Mouse (Mus musculus) neural tube, embryonic 11.5 days (tissue): ENCODE data around the gene Pcp4. TPM values are rescaled to one million over a fixed set of nuclear protein-coding genes. Genes with fewer than 3 reads are reported as not detected.

Experiments used
- ATAC-seq: fragments of 200-750 bp; cut with Nextera tagmentation; 2 replicates; pipeline ENCODE4 v1.8.0; 2017; ENCODE audit warnings: moderate number of reproducible peaks, mild to moderate bottlenecking, moderate TSS enrichment, moderate library complexity; ENCODE audit not compliant: insufficient read depth, low FRiP score, low TSS enrichment
- DNase-seq: peaks from one replicate; pipeline ENCODE4 v3.0.0-alpha.2; 2015; ENCODE audit warnings: low spot score
- H3K27ac ChIP-seq: fragments of 300-500 bp; sonication (generic); 2 replicates; pipeline ENCODE4 v1.5.1; 2014; ENCODE audit warnings: low read depth, mild to moderate bottlenecking, low read length
- H3K27me3 ChIP-seq: fragments of 300-500 bp; sonication (generic); 2 replicates; pipeline ENCODE4 v1.6.1; 2014; ENCODE audit warnings: mild to moderate bottlenecking, low read length, mixed read lengths; ENCODE audit not compliant: control insufficient read depth, insufficient read depth
- H3K36me3 ChIP-seq: fragments of 300-500 bp; sonication (generic); 2 replicates; pipeline ENCODE4 v1.6.1; 2014; ENCODE audit warnings: mild to moderate bottlenecking, low read length, moderate library complexity, mixed read lengths; ENCODE audit not compliant: control insufficient read depth, insufficient read depth
- H3K4me1 ChIP-seq: fragments of 300-500 bp; sonication (generic); 2 replicates; pipeline ENCODE4 v1.6.1; 2014; ENCODE audit warnings: low read length, mixed read lengths; ENCODE audit not compliant: control insufficient read depth, insufficient read depth
- H3K4me2 ChIP-seq: fragments of 300-500 bp; sonication (generic); 2 replicates; pipeline ENCODE4 v1.6.1; 2014; ENCODE audit warnings: low read depth, mild to moderate bottlenecking, moderate library complexity
- H3K4me3 ChIP-seq: fragments of 300-500 bp; sonication (generic); 2 replicates; pipeline ENCODE4 v1.5.1; 2014; ENCODE audit warnings: low read depth, low read length
- H3K9ac ChIP-seq: fragments of 300-500 bp; sonication (generic); 2 replicates; pipeline ENCODE4 v1.6.1; 2014; ENCODE audit warnings: mild to moderate bottlenecking, low read length
- H3K9me3 ChIP-seq: fragments of 300-500 bp; sonication (generic); 2 replicates; pipeline ENCODE4 v1.6.1; 2016; ENCODE audit warnings: low read length; ENCODE audit not compliant: control insufficient read depth
- WGBS: fragments of 180-500 bp; shearing (Covaris S2); extraction: QIAGEN DNeasy Blood & Tissue Kit; methylation state at CpG from one replicate; pipeline ENCODE4 v1.1.7; 2014; 5-methylcytosine and 5-hydroxymethylcytosine counted together
- polyA plus RNA-seq: library from polyadenylated mRNA; unstranded; fragments of >200 nt; fragmentation: Nextera tagmentation; extraction: Ambion mirVana; gene quantifications from 2 replicates; pipeline ENCODE4 v1.2.1, GENCODE M21; 2014

Gene Pcp4
- 24.7 and 26.4 TPM in 2 replicates for polyA plus RNA-seq

GRCm38 (mm10) chr16:96467445-96467844, at the start of gene Pcp4:
Pcp4 (plus strand) TSS chr16:96467606.
- DNase-seq = peak; percentile 81
- 14% methylated on average over 8 of the region's 8 CpGs for WGBS
- Histone ChIP-seq H3K36me3 (no peaks in the 10 kb centered on the region), H3K27me3 (no peaks in the 10 kb centered on the region), H3K9me3 (no peaks in the 10 kb centered on the region), H3K4me3 (no peak within 1 kb of the TSS), H3K9ac (no peak within 1 kb of the TSS), H3K27ac (no peak within 1 kb of the TSS), H3K4me1 (no peaks in the 10 kb centered on the region), H3K4me2 (no peak within 1 kb of the TSS)
- ATAC-seq = 0 out of 2 replicates have a peak, but pooled peaks have one; percentile 31

GRCm38 (mm10) chr16:96425044-96425443, 42.4 kb upstream of the Pcp4 start:
- DNase-seq (no peak), ATAC-seq (no peak)
- no peaks in the 10 kb centered on the region for H3K4me1 ChIP-seq

GRCm38 (mm10) chr16:96426671-96427070, 40.7 kb upstream of the Pcp4 start:
- 86% methylated on average over 7 of the region's 7 CpGs for WGBS
- DNase-seq (no peak), ATAC-seq (no peak)
- H3K4me2 ChIP-seq = no peak overlapping the region
- no peak overlapping the region for H3K4me3 ChIP-seq
- H3K9me3 ChIP-seq = no peaks in the 10 kb centered on the region
- no peak overlapping the region for H3K27ac ChIP-seq
- H3K27me3 ChIP-seq = no peaks in the 10 kb centered on the region
- no peaks in the 10 kb centered on the region for H3K36me3 ChIP-seq
- H3K9ac ChIP-seq = no peak overlapping the region
- H3K4me1 ChIP-seq = no peaks in the 10 kb centered on the region

More at GRCm38 (mm10) chr16:96425044-96425443, 42.4 kb upstream of the Pcp4 start:
- no peaks in the 10 kb centered on the region for H3K9me3 ChIP-seq
- H3K4me2 ChIP-seq = no peak overlapping the region
- no peaks in the 10 kb centered on the region for H3K36me3 ChIP-seq
- H3K27me3 ChIP-seq = no peaks in the 10 kb centered on the region
- no peak overlapping the region for H3K27ac ChIP-seq
- no peak overlapping the region for H3K9ac ChIP-seq
- WGBS = 87% methylated on average over 2 of the region's 2 CpGs
- H3K4me3 ChIP-seq = no peak overlapping the region

GRCm38 (mm10) chr16:96429046-96429445, 38.4 kb upstream of the Pcp4 start:
- ATAC-seq (no peak), DNase-seq (no peak)
- H3K36me3 ChIP-seq = no peaks in the 10 kb centered on the region
- no peaks in the 10 kb centered on the region for H3K27me3 ChIP-seq
- 56% methylated on average over 3 of the region's 3 CpGs for WGBS
- no peak overlapping the region for H3K4me2 ChIP-seq
- no peak overlapping the region for H3K27ac ChIP-seq
- H3K9me3 ChIP-seq = no peaks in the 10 kb centered on the region
- H3K9ac ChIP-seq = no peak overlapping the region
- no peaks in the 10 kb centered on the region for H3K4me1 ChIP-seq
- H3K4me3 ChIP-seq = no peak overlapping the region

- DNase-seq (no peak), ATAC-seq (no peak)
- H3K36me3 ChIP-seq = no peaks in the 10 kb centered on the region
- no peaks in the 10 kb centered on the region for H3K9me3 ChIP-seq
- no peak overlapping the region for H3K9ac ChIP-seq
- no peak overlapping the region for H3K4me2 ChIP-seq
- H3K4me1 ChIP-seq = no peaks in the 10 kb centered on the region
- no peak overlapping the region for H3K4me3 ChIP-seq
- no peak overlapping the region for H3K27ac ChIP-seq
- 92% methylated on average over 10 of the region's 10 CpGs for WGBS
- no peaks in the 10 kb centered on the region for H3K27me3 ChIP-seq
Measured at GRCm38 (mm10) chr16:96433266-96433665, 34.1 kb upstream of the Pcp4 start.

GRCm38 (mm10) chr16:96434024-96434785, 33.2 kb upstream of the Pcp4 start:
- 79% methylated on average over 3 of the region's 3 CpGs for WGBS
- no peak overlapping the region for H3K27ac ChIP-seq

GRCm38 (mm10) chr16:96438946-96439345, 28.5 kb upstream of the Pcp4 start:
- no peak for ATAC-seq
- no peak overlapping the region for H3K9ac ChIP-seq
- no peaks in the 10 kb centered on the region for H3K4me1 ChIP-seq
- no peaks in the 10 kb centered on the region for H3K36me3 ChIP-seq
- no peaks in the 10 kb centered on the region for H3K27me3 ChIP-seq
- H3K4me3 ChIP-seq = no peak overlapping the region
- no peak for DNase-seq
- H3K4me2 ChIP-seq = no peak overlapping the region
- 89% methylated on average over 5 of the region's 5 CpGs for whole genome bisulfite sequencing
- H3K9me3 ChIP-seq = no peaks in the 10 kb centered on the region
- H3K27ac ChIP-seq = no peak overlapping the region

More at GRCm38 (mm10) chr16:96434024-96434785, 33.2 kb upstream of the Pcp4 start:
- Histone ChIP-seq H3K4me3 (no peak overlapping the region), H3K4me2 (no peak overlapping the region), H3K9ac (no peak overlapping the region), H3K4me1 (no peaks in the 10 kb centered on the region), H3K36me3 (no peaks in the 10 kb centered on the region), H3K27me3 (no peaks in the 10 kb centered on the region), H3K9me3 (no peaks in the 10 kb centered on the region)
- ATAC-seq (no peak), DNase-seq (no peak)

- Histone ChIP-seq H3K27ac (no peak overlapping the region), H3K9ac (no peak overlapping the region), H3K4me2 (no peak overlapping the region), H3K4me1 (no peaks in the 10 kb centered on the region), H3K9me3 (no peaks in the 10 kb centered on the region), H3K4me3 (no peak overlapping the region), H3K27me3 (no peaks in the 10 kb centered on the region), H3K36me3 (no peaks in the 10 kb centered on the region)
- no peak for ATAC-seq
- 59% methylated on average over 4 of the region's 4 CpGs for WGBS
- no peak for DNase-seq
Measured at GRCm38 (mm10) chr16:96439682-96440081, 27.7 kb upstream of the Pcp4 start.

- ATAC-seq (no peak), DNase-seq (peak; percentile 26)
- no peak overlapping the region for H3K4me2 ChIP-seq
- no peaks in the 10 kb centered on the region for H3K36me3 ChIP-seq
- WGBS = 84% methylated on average over 8 of the region's 8 CpGs
- no peak overlapping the region for H3K9ac ChIP-seq
- H3K27ac ChIP-seq = no peak overlapping the region
- no peaks in the 10 kb centered on the region for H3K27me3 ChIP-seq
- no peak overlapping the region for H3K4me3 ChIP-seq
- H3K4me1 ChIP-seq = no peaks in the 10 kb centered on the region
- H3K9me3 ChIP-seq = no peaks in the 10 kb centered on the region
Measured at GRCm38 (mm10) chr16:96440871-96441270, 26.5 kb upstream of the Pcp4 start.
